Mouse (Mus musculus) cerebellum, adult (tissue): ENCODE measurements around the gene Gpatch2.

Source experiments
- ATAC-seq: cut with Nextera tagmentation; 2 replicates; pipeline ENCODE4 v1.9.2; 2017; ENCODE audit warnings: mild to moderate bottlenecking, moderate library complexity, mixed read lengths; ENCODE audit not compliant: insufficient number of reproducible peaks, low FRiP score, low TSS enrichment

Gpatch2 gene

DNA sequence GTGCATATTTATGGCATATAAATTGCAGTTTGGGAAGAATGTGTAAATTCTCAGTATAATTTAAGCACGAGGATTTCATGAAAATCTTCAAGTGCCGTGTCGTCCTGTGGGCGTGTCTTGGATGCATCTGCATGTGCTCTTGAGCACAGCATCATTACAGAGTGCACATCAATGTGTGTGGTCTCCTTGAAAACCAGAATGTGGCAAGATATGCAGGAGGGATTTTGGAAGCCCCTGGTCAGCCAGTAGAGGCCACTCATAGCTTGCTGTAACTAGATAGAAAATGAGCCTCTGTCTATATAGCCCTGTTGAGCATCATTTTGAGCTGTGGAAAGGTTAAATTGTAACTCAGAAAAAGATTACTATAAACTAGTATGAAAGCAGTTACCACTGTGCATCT is 83.9 kb downstream of the Gpatch2 start:
- ATAC-seq = no peak

GRCm38 (mm10) chr1:187300626-187301025 is 85.3 kb downstream of the Gpatch2 start:
- ATAC-seq = no peak

GRCm38 (mm10) chr1:187303221-187303620 is 87.9 kb downstream of the Gpatch2 start:
- ATAC-seq = no peak

- no peak for ATAC-seq
These were observed 92.0 kb downstream of the Gpatch2 start for GRCm38 (mm10) chr1:187307335-187307734.

DNA sequence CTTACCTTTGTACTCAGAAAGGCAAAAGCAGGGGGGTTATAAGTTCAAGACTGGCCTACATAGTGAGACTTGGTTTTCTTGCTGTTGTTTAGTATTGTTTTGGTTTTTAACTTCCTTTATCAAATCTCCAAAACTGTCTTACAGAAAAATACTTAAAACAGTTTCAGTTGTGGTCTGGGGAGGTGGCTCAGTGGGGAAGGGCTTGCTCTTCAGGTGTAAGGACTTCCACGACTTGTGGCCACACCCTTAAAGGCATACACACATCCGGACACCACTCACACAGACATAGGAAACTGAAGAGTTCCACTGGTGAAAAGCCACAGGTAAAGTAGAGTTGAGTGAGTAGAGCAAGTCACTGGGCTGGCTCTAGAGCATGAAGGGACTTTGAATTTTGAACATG is 93.2 kb downstream of the Gpatch2 start:
- ATAC-seq = no peak

DNA sequence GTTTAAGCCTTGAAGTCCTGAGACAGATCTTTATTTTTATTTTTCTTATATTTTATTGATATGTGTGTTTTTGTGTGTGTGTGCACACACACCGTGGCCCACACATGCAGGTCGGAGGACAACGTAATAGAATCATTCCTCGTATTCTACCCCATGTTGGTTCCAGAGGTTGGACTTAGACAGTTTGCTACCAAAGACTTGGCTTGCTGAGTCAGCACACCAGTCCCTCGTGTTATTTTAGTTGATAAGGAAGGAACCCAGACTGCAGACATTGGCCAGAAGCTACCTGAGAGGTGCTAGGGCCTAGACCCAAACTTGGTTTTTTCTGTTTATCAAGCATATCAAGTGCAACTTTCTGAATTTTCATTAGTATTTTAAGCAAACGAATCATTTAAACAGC is 95.8 kb downstream of the Gpatch2 start:
- no peak for ATAC-seq

DNA sequence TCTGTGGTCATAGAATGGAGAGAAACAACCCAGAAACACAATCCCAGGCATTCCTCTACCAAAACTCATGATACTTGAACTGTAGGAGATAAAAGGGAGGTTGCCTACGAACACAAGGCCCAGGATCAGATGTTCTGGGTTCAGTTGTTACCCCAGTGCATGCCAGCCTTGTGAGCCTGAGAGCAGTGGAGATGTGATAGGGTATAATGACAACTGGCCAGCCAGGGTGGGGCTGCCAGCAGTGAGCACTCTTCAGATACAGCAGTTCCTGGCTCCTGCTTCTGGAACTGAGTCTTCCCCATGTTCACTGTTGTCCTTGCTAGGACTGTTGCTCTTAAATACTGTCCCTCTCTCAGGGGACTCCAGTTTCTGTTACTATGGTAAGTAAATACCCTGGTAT is 98.0 kb downstream of the Gpatch2 start:
- no peak for ATAC-seq

- ATAC-seq = no peak
These were observed 98.5 kb downstream of the Gpatch2 start for GRCm38 (mm10) chr1:187313763-187314162.

- ATAC-seq = no peak
These were observed 99.2 kb downstream of the Gpatch2 start for GRCm38 (mm10) chr1:187314516-187314915.

GRCm38 (mm10) chr1:187315821-187316220 is 100.5 kb downstream of the Gpatch2 start:
- ATAC-seq = no peak

DNA sequence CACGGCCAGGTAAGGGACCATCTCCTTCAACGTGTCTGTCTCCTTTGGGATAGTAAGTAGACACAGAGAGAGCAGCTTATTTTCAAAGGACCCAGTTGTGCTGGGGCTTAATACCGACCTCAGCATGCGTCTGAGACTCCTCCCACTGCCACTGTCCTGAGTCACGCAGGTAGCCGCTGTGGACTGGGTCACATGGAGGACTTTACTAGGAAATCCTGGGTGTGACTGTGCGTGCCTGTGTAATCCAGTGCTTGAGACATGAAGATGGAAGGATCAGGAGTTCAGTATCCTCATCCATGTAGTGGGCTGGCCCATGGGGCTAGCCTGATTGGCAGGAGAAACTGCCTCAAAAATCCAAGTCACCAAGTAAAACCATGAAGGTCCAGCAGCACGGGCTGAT is 101.2 kb downstream of the Gpatch2 start:
- ATAC-seq = no peak

DNA sequence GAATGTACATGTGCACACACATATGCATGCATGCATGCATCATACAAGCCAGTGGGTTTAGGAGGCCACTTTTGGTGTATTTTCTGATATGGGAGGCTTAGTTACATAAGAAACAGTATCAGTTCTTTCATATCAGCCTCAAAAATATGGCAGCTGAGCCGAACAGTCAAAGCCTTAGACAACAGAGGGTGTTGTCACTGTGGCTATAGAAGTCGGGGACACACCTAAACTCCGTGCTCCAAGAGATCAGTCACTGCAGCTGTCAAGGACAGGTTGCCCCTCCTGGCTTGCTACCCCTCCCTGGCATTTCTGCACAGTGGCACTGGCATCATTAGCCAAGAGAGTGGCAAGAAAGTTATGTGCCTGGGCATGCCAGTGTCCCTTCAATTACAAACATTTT is 106.5 kb downstream of the Gpatch2 start:
- ATAC-seq = no peak

GRCm38 (mm10) chr1:187322505-187323208 is 107.3 kb downstream of the Gpatch2 start:
- ATAC-seq = no peak

- ATAC-seq = no peak
These were observed 107.9 kb downstream of the Gpatch2 start for GRCm38 (mm10) chr1:187323209-187323589.

DNA sequence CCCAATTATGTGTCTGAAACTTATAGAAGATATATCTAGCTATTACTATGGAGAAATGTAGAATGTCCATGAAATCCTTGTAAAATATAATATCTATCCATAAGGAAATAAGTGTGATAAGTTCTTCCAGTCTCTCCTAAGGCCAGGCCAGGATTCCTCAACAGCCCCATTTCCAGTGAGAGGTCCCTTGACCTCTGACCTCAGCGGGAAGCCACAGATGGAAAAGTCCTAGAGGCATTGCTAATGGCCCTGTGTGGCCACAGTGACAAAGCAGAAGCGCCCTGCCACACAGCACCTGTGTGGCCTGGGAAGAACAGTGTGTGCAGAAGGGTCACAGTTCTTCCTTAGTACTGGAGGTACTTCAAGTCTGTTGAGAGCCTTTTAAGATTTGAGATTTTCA is 127.2 kb downstream of the Gpatch2 start:
- ATAC-seq = no peak

- no peak for ATAC-seq
These were observed 129.8 kb downstream of the Gpatch2 start for GRCm38 (mm10) chr1:187345156-187345555.

DNA sequence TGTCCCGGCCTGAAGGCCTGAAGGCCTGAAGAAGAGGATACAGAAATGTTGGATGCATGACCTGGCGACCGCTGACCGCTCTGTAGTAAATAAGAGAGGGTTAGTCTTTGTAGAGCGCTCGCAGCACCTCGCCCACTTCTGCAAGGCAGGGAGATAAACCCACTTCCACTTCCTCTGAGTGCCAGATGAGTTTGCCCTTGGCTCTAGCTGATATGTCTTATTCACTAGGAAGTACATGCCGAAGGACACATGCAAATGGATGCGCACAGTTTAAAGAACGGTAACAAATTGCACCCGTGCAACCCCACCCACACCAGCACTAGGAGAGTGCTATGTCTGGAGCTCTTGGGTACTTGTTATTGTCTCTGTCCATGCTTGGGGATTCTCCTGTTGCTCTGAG is 131.6 kb downstream of the Gpatch2 start:
- no peak for ATAC-seq

DNA sequence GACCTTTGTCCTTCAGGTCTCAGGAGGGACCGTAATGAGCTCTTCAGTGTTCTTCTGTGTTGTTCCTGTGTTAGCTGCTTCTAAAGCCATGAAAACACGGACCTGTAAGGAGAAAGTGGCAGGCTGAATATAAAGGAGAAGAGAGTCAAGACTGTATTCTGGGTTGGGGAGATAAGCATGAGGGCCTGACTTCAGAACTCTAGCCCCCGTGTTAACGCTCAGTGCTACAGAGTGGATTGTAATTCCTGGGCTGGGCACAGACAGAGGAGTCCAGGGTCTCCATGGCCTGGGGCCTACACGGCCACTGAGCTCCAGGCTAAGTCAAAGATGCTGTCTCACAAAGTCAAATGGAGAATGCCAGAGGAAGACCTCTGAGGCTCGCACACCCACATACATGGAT is 132.3 kb downstream of the Gpatch2 start:
- no peak for ATAC-seq

GRCm38 (mm10) chr1:187348053-187348820 is 132.9 kb downstream of the Gpatch2 start:
- no peak for ATAC-seq

GRCm38 (mm10) chr1:187348859-187349258 is 133.6 kb downstream of the Gpatch2 start:
- no peak for ATAC-seq

DNA sequence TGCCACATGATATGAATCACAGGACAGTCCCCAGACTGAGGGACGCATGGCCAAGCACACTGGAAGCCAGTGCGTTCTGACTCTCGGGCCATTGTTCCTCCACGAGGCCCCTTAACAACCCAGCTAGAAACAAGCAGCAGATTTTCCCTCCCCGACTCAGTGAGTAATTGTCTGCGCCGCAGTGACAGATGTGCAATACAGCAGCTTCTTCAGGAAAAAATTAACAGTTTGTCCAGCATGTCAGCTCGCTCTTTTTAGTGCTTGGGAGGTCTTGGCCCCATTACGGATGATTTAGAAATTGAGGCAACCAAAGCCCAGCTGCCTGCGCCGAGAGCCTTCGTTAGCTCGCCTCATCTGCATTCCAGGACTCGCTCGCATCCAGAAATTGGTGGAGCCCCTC is 140.9 kb downstream of the Gpatch2 start:
- no peak for ATAC-seq

GRCm38 (mm10) chr1:187356904-187357303 is 141.6 kb downstream of the Gpatch2 start:
- ATAC-seq = no peak
